Mouse (Mus musculus) megakaryocyte, embryonic 14.5 days (primary cell): ENCODE measurements around the gene Mst1.

Source experiments
- FLI1 ChIP-seq: IDR thresholded peaks from 2 replicates; pipeline ENCODE4 v1.6.1; 2012; ENCODE audit warnings: low read length, inconsistent platforms, mixed read lengths
- GATA1 ChIP-seq: IDR thresholded peaks from 3 replicates; pipeline ENCODE4 v1.6.1; 2012; ENCODE audit warnings: mixed read lengths, low read length, inconsistent platforms, borderline replicate concordance

GRCm38 (mm10) chr9:108129042-108129948 is 49.1 kb downstream of the Mst1 start:
- TF ChIP-seq GATA1: no peak
- TF ChIP-seq FLI1: no peak
